Mouse (Mus musculus): ENCODE data around the gene Kif13a. TPM values are rescaled to one million over a fixed set of nuclear protein-coding genes. Genes with fewer than 3 reads are reported as not detected.

Kif13a gene
- polyA plus RNA-seq, 1 experiment from 2014 or later, result 17.9 TPM

- no peak overlapping the region for H3K4me2 ChIP-seq
- 59% methylated on average over 3 of the region's 3 CpGs for WGBS
- ATAC-seq (ENCODE audit: insufficient read depth, low FRiP score, low read depth), result no peak
- H3K27ac ChIP-seq, result no peak overlapping the region
- H3K4me3 ChIP-seq (replicated peaks), result no peak overlapping the region
- no peak overlapping the region for H3K9ac ChIP-seq
- H3K36me3 ChIP-seq, result no peaks in the 10 kb centered on the region
- H3K9me3 ChIP-seq, result no peaks in the 10 kb centered on the region
- no peaks in the 10 kb centered on the region for H3K4me1 ChIP-seq
- no peaks in the 10 kb centered on the region for H3K27me3 ChIP-seq (replicated peaks)
These were observed 18.4 kb upstream of the Kif13a start for GRCm38 (mm10) chr13:46948027-46948426.

- Histone ChIP-seq H3K9me3 (no peaks in the 10 kb centered on the region), H3K27me3 (replicated peaks) (no peaks in the 10 kb centered on the region), H3K4me1 (no peaks in the 10 kb centered on the region), H3K27ac (no peak overlapping the region), H3K4me2 (no peak overlapping the region), H3K4me3 (replicated peaks) (no peak overlapping the region), H3K9ac (no peak overlapping the region), H3K36me3 (no peaks in the 10 kb centered on the region)
- 61% methylated on average over 5 of the region's 5 CpGs for WGBS
- no peak for ATAC-seq (ENCODE audit: insufficient read depth, low FRiP score, low read depth)
These were observed 16.4 kb upstream of the Kif13a start for GRCm38 (mm10) chr13:46946041-46946440.

GRCm38 (mm10) chr13:46945256-46945655, 15.6 kb upstream of the Kif13a start:
- no peak for ATAC-seq (ENCODE audit: insufficient read depth, low FRiP score, low read depth)
- Histone ChIP-seq H3K9me3 (no peaks in the 10 kb centered on the region), H3K27me3 (replicated peaks) (no peaks in the 10 kb centered on the region), H3K9ac (no peak overlapping the region), H3K36me3 (no peaks in the 10 kb centered on the region), H3K4me3 (replicated peaks) (no peak overlapping the region), H3K27ac (no peak overlapping the region), H3K4me1 (no peaks in the 10 kb centered on the region), H3K4me2 (no peak overlapping the region)
- 70% methylated on average over 3 of the region's 3 CpGs for WGBS

GRCm38 (mm10) chr13:46943294-46943693, 13.6 kb upstream of the Kif13a start:
- Histone ChIP-seq H3K36me3 (no peaks in the 10 kb centered on the region), H3K4me3 (replicated peaks) (no peak overlapping the region), H3K9ac (no peak overlapping the region), H3K4me2 (no peak overlapping the region), H3K9me3 (no peaks in the 10 kb centered on the region), H3K4me1 (no peaks in the 10 kb centered on the region), H3K27ac (no peak overlapping the region), H3K27me3 (replicated peaks) (no peaks in the 10 kb centered on the region)
- ATAC-seq (ENCODE audit: insufficient read depth, low FRiP score, low read depth), result no peak

GRCm38 (mm10) chr13:46934116-46934515, 4.4 kb upstream of the Kif13a start:
- no peaks in the 10 kb centered on the region for H3K27me3 ChIP-seq (replicated peaks)
- H3K9me3 ChIP-seq, result no peaks in the 10 kb centered on the region
- no peaks in the 10 kb centered on the region for H3K4me1 ChIP-seq
- H3K27ac ChIP-seq, result no peak overlapping the region
- no peak overlapping the region for H3K9ac ChIP-seq
- no peak for ATAC-seq (ENCODE audit: insufficient read depth, low FRiP score, low read depth)
- 73% methylated on average over 10 of the region's 10 CpGs for WGBS
- H3K4me3 ChIP-seq (replicated peaks), result no peak overlapping the region
- H3K36me3 ChIP-seq, result no peaks in the 10 kb centered on the region
- H3K4me2 ChIP-seq, result no peak overlapping the region

- H3K4me2 ChIP-seq, result no peak overlapping the region
- no peak overlapping the region for H3K9ac ChIP-seq
- WGBS, result 73% methylated on average over 6 of the region's 6 CpGs
- no peak for ATAC-seq (ENCODE audit: insufficient read depth, low FRiP score, low read depth)
- H3K4me3 ChIP-seq (replicated peaks), result no peak overlapping the region
- no peaks in the 10 kb centered on the region for H3K36me3 ChIP-seq
- H3K4me1 ChIP-seq, result peaks cover 5% of the 10 kb centered on the region; the same call in 1 of the 2 replicates
- no peaks in the 10 kb centered on the region for H3K27me3 ChIP-seq (replicated peaks)
- no peak overlapping the region for H3K27ac ChIP-seq
- H3K9me3 ChIP-seq, result no peaks in the 10 kb centered on the region
These were observed 3.2 kb upstream of the Kif13a start for GRCm38 (mm10) chr13:46932846-46933245.

- Histone ChIP-seq H3K27me3 (replicated peaks) (no peaks in the 10 kb centered on the region), H3K36me3 (no peaks in the 10 kb centered on the region), H3K4me2 (no peak overlapping the region), H3K9me3 (no peaks in the 10 kb centered on the region), H3K9ac (no peak overlapping the region), H3K4me1 (peaks cover 5% of the 10 kb centered on the region; the same call in 1 of the 2 replicates), H3K27ac (no peak overlapping the region), H3K4me3 (replicated peaks) (no peak overlapping the region)
- ATAC-seq (ENCODE audit: insufficient read depth, low FRiP score, low read depth), result no peak
- 54% methylated on average over 1 of the region's 1 CpGs for WGBS
These were observed 2.4 kb upstream of the Kif13a start for GRCm38 (mm10) chr13:46932049-46932448.

- Histone ChIP-seq H3K27ac (peak overlapping the region; percentile 99), H3K4me3 (replicated peaks) (peak overlapping the region; percentile 75), H3K4me1 (peaks cover 5% of the 10 kb centered on the region; the same call in 1 of the 2 replicates), H3K27me3 (replicated peaks) (no peaks in the 10 kb centered on the region), H3K4me2 (peak overlapping the region; percentile 87), H3K9ac (no peak overlapping the region; the same call in 1 of the 2 replicates), H3K36me3 (no peaks in the 10 kb centered on the region), H3K9me3 (no peaks in the 10 kb centered on the region)
- 0 out of 2 replicates have a peak, but pooled peaks have one; percentile 3 for ATAC-seq (ENCODE audit: insufficient read depth, low FRiP score, low read depth)
- 3% methylated on average over 15 of the region's 15 CpGs for WGBS
These were observed 986 bp upstream of the Kif13a start for GRCm38 (mm10) chr13:46930659-46931046.

- H3K36me3 ChIP-seq, result no peaks in the 10 kb centered on the region
- no peaks in the 10 kb centered on the region for H3K27me3 ChIP-seq (replicated peaks)
- peak; percentile 21 for ATAC-seq (ENCODE audit: insufficient read depth, low FRiP score, low read depth)
- H3K4me1 ChIP-seq, result peaks cover 5% of the 10 kb centered on the region; the same call in 1 of the 2 replicates
- H3K4me3 ChIP-seq (replicated peaks), result peak overlapping the region; percentile 75
- H3K27ac ChIP-seq, result peak overlapping the region; percentile 99
- no peaks in the 10 kb centered on the region for H3K9me3 ChIP-seq
- 0% methylated on average over 60 of the region's 60 CpGs for WGBS
- peak overlapping the region; percentile 87 for H3K4me2 ChIP-seq
- peak overlapping the region; percentile 72 for H3K9ac ChIP-seq
These were observed 541 bp downstream of the Kif13a start for GRCm38 (mm10) chr13:46928961-46929691.

- H3K36me3 ChIP-seq, result no peaks in the 10 kb centered on the region
- no peaks in the 10 kb centered on the region for H3K9me3 ChIP-seq
- WGBS, result 50% methylated on average over 5 of the region's 5 CpGs
- H3K27ac ChIP-seq, result no peak overlapping the region
- H3K9ac ChIP-seq, result peak overlapping the region; percentile 72; the same call in 1 of the 2 replicates
- peak overlapping the region; percentile 75 for H3K4me3 ChIP-seq (replicated peaks)
- H3K4me2 ChIP-seq, result peak overlapping the region; percentile 87
- peaks cover 5% of the 10 kb centered on the region; the same call in 1 of the 2 replicates for H3K4me1 ChIP-seq
- no peaks in the 10 kb centered on the region for H3K27me3 ChIP-seq (replicated peaks)
- no peak for ATAC-seq (ENCODE audit: insufficient read depth, low FRiP score, low read depth)
These were observed 1.3 kb downstream of the Kif13a start for GRCm38 (mm10) chr13:46928404-46928803.

GRCm38 (mm10) chr13:46925671-46926070, 4.0 kb downstream of the Kif13a start:
- H3K9ac ChIP-seq, result no peak overlapping the region
- H3K4me2 ChIP-seq, result no peak overlapping the region
- no peaks in the 10 kb centered on the region for H3K36me3 ChIP-seq
- no peak overlapping the region for H3K27ac ChIP-seq
- peaks cover 5% of the 10 kb centered on the region; the same call in 1 of the 2 replicates for H3K4me1 ChIP-seq
- no peak overlapping the region for H3K4me3 ChIP-seq (replicated peaks)
- H3K9me3 ChIP-seq, result no peaks in the 10 kb centered on the region
- ATAC-seq (ENCODE audit: insufficient read depth, low FRiP score, low read depth), result no peak
- 88% methylated on average over 13 of the region's 13 CpGs for whole genome bisulfite sequencing
- H3K27me3 ChIP-seq (replicated peaks), result no peaks in the 10 kb centered on the region

- WGBS, result 56% methylated on average over 8 of the region's 8 CpGs
- ATAC-seq (ENCODE audit: insufficient read depth, low FRiP score, low read depth), result no peak
- Histone ChIP-seq H3K27ac (no peak overlapping the region), H3K4me1 (no peaks in the 10 kb centered on the region), H3K36me3 (no peaks in the 10 kb centered on the region), H3K9ac (no peak overlapping the region), H3K4me2 (no peak overlapping the region), H3K9me3 (no peaks in the 10 kb centered on the region), H3K4me3 (replicated peaks) (no peak overlapping the region), H3K27me3 (replicated peaks) (no peaks in the 10 kb centered on the region)
These were observed 8.1 kb downstream of the Kif13a start for GRCm38 (mm10) chr13:46921559-46921958.

All from stomach, embryonic 15.5 days (tissue).